Mouse (Mus musculus) hindbrain, embryonic 12.5 days (tissue): ENCODE results near the gene Acaca. TPM values are rescaled to one million over a fixed set of nuclear protein-coding genes. Genes with fewer than 3 reads are reported as not detected.

Experiments used
- ATAC-seq: fragments of 200-750 bp; cut with Nextera tagmentation; 2 replicates; pipeline ENCODE4 v1.8.0; 2017; ENCODE audit warnings: moderate TSS enrichment; ENCODE audit not compliant: low FRiP score
- H3K27ac ChIP-seq: fragments of 300-500 bp; sonication (generic); 2 replicates; pipeline ENCODE4 v1.5.1; 2016; ENCODE audit warnings: mild to moderate bottlenecking
- H3K27me3 ChIP-seq: fragments of 300-500 bp; sonication (generic); 2 replicates; pipeline ENCODE4 v1.6.1; 2016; ENCODE audit warnings: mild to moderate bottlenecking
- H3K36me3 ChIP-seq: fragments of 300-500 bp; sonication (generic); 2 replicates; pipeline ENCODE4 v1.6.1; 2016; ENCODE audit warnings: mild to moderate bottlenecking
- H3K4me1 ChIP-seq: fragments of 300-500 bp; sonication (generic); 2 replicates; pipeline ENCODE4 v1.6.1; 2016
- H3K4me2 ChIP-seq: fragments of 300-500 bp; sonication (generic); replicated peaks from 2 replicates; pipeline ENCODE4 v1.6.1; 2016; ENCODE audit warnings: mild to moderate bottlenecking
- H3K4me3 ChIP-seq: fragments of 300-500 bp; sonication (generic); 2 replicates; pipeline ENCODE4 v1.5.1; 2016; ENCODE audit warnings: mild to moderate bottlenecking
- H3K9ac ChIP-seq: fragments of 300-500 bp; sonication (generic); 2 replicates; pipeline ENCODE4 v1.6.1; 2016; ENCODE audit warnings: mild to moderate bottlenecking, moderate library complexity
- H3K9me3 ChIP-seq: fragments of 300-500 bp; sonication (generic); replicated peaks from 2 replicates; pipeline ENCODE4 v1.6.1; 2016; ENCODE audit warnings: mild to moderate bottlenecking
- WGBS: fragments of 180-500 bp; shearing (Covaris S2); methylation state at CpG from one replicate; pipeline ENCODE4 v1.1.7; 2016; 5-methylcytosine and 5-hydroxymethylcytosine counted together
- polyA plus RNA-seq: library from polyadenylated mRNA; unstranded; fragments of >200 nt; fragmentation: Nextera tagmentation; extraction: Ambion mirVana; gene quantifications from 2 replicates; pipeline ENCODE4 v1.2.1, GENCODE M21; 2016

Gene Acaca
- polyA plus RNA-seq, 1 experiment from 2014 or later: 31.6 TPM

GRCm38 (mm10) chr11:84268068-84268467 lies 138.6 kb downstream of the Acaca start:
- Histone ChIP-seq H3K9ac (no peak overlapping the region), H3K27me3 (no peaks in the 10 kb centered on the region), H3K4me3 (no peak overlapping the region), H3K9me3 (no peaks in the 10 kb centered on the region), H3K4me2 (no peak overlapping the region), H3K27ac (no peak overlapping the region), H3K36me3 (peaks cover 23% of the 10 kb centered on the region; the same call in 1 of the 2 replicates), H3K4me1 (peaks cover 23% of the 10 kb centered on the region)
- no peak for ATAC-seq

- Histone ChIP-seq H3K27me3 (no peaks in the 10 kb centered on the region), H3K9ac (no peak overlapping the region), H3K36me3 (0 out of 2 replicates have a peak, but pooled peaks cover 25% of the 10 kb centered on the region), H3K4me3 (no peak overlapping the region), H3K9me3 (no peaks in the 10 kb centered on the region), H3K4me2 (no peak overlapping the region), H3K27ac (peak overlapping the region; percentile 88), H3K4me1 (peaks cover 23% of the 10 kb centered on the region)
- no peak for ATAC-seq
- WGBS: 55% methylated on average over 3 of the region's 3 CpGs
Measured at GRCm38 (mm10) chr11:84270511-84270910, 141.0 kb downstream of the Acaca start.

- Histone ChIP-seq H3K36me3 (0 out of 2 replicates have a peak, but pooled peaks cover 22% of the 10 kb centered on the region), H3K9me3 (no peaks in the 10 kb centered on the region), H3K4me2 (no peak overlapping the region), H3K4me1 (peaks cover 29% of the 10 kb centered on the region), H3K27me3 (no peaks in the 10 kb centered on the region), H3K4me3 (no peak overlapping the region), H3K27ac (peak overlapping the region; percentile 88), H3K9ac (no peak overlapping the region)
- ATAC-seq: peak; percentile 71
- 29% methylated on average over 10 of the region's 10 CpGs for WGBS
Measured at GRCm38 (mm10) chr11:84271948-84272347, 142.5 kb downstream of the Acaca start.

GRCm38 (mm10) chr11:84272574-84272973 lies 143.1 kb downstream of the Acaca start:
- H3K27ac ChIP-seq: peak overlapping the region; percentile 88
- WGBS: 59% methylated on average over 3 of the region's 3 CpGs
- 0 out of 2 replicates have a peak, but pooled peaks cover 20% of the 10 kb centered on the region for H3K36me3 ChIP-seq
- H3K4me1 ChIP-seq: peaks cover 36% of the 10 kb centered on the region
- no peak for ATAC-seq
- H3K27me3 ChIP-seq: no peaks in the 10 kb centered on the region
- no peak overlapping the region for H3K4me3 ChIP-seq
- H3K4me2 ChIP-seq: no peak overlapping the region
- no peak overlapping the region for H3K9ac ChIP-seq
- H3K9me3 ChIP-seq: no peaks in the 10 kb centered on the region

GRCm38 (mm10) chr11:84276979-84277378 lies 147.5 kb downstream of the Acaca start:
- no peak for ATAC-seq
- Histone ChIP-seq H3K27ac (peak overlapping the region; percentile 68), H3K36me3 (0 out of 2 replicates have a peak, but pooled peaks cover 17% of the 10 kb centered on the region), H3K9ac (no peak overlapping the region), H3K9me3 (no peaks in the 10 kb centered on the region), H3K4me1 (peaks cover 22% of the 10 kb centered on the region), H3K4me3 (no peak overlapping the region), H3K4me2 (no peak overlapping the region), H3K27me3 (no peaks in the 10 kb centered on the region)
- WGBS: 31% methylated on average over 5 of the region's 5 CpGs

- no peak overlapping the region for H3K9ac ChIP-seq
- no peak overlapping the region for H3K4me2 ChIP-seq
- H3K9me3 ChIP-seq: no peaks in the 10 kb centered on the region
- no peaks in the 10 kb centered on the region for H3K27me3 ChIP-seq
- peaks cover 19% of the 10 kb centered on the region; the same call in 1 of the 2 replicates for H3K36me3 ChIP-seq
- H3K4me1 ChIP-seq: peaks cover 17% of the 10 kb centered on the region
- H3K4me3 ChIP-seq: no peak overlapping the region
- WGBS: 52% methylated on average over 5 of the region's 5 CpGs
- H3K27ac ChIP-seq: peak overlapping the region; percentile 8; the same call in 1 of the 2 replicates
- no peak for ATAC-seq
Measured at GRCm38 (mm10) chr11:84281280-84281679, 151.8 kb downstream of the Acaca start.

- Histone ChIP-seq H3K9ac (no peak overlapping the region), H3K9me3 (no peaks in the 10 kb centered on the region), H3K27me3 (no peaks in the 10 kb centered on the region), H3K27ac (peak overlapping the region; percentile 66; the same call in 1 of the 2 replicates), H3K4me1 (peaks cover 5% of the 10 kb centered on the region; the same call in 1 of the 2 replicates), H3K4me2 (no peak overlapping the region), H3K36me3 (peaks cover 14% of the 10 kb centered on the region; the same call in 1 of the 2 replicates), H3K4me3 (no peak overlapping the region)
- 0 out of 2 replicates have a peak, but pooled peaks have one; percentile 40 for ATAC-seq
- 63% methylated on average over 7 of the region's 7 CpGs for WGBS
Measured at GRCm38 (mm10) chr11:84282944-84283703, 153.7 kb downstream of the Acaca start.

GRCm38 (mm10) chr11:84290781-84291180 lies 161.3 kb downstream of the Acaca start:
- H3K27ac ChIP-seq: no peak overlapping the region
- no peak overlapping the region for H3K4me3 ChIP-seq
- H3K9ac ChIP-seq: no peak overlapping the region
- peaks cover 5% of the 10 kb centered on the region; the same call in 1 of the 2 replicates for H3K4me1 ChIP-seq
- 86% methylated on average over 3 of the region's 3 CpGs for WGBS
- no peaks in the 10 kb centered on the region for H3K36me3 ChIP-seq
- H3K4me2 ChIP-seq: no peak overlapping the region
- H3K9me3 ChIP-seq: no peaks in the 10 kb centered on the region
- ATAC-seq: no peak
- H3K27me3 ChIP-seq: no peaks in the 10 kb centered on the region

- peaks cover 5% of the 10 kb centered on the region; the same call in 1 of the 2 replicates for H3K4me1 ChIP-seq
- no peak overlapping the region for H3K4me3 ChIP-seq
- no peak overlapping the region for H3K27ac ChIP-seq
- no peak for ATAC-seq
- no peak overlapping the region for H3K4me2 ChIP-seq
- no peak overlapping the region for H3K9ac ChIP-seq
- H3K36me3 ChIP-seq: no peaks in the 10 kb centered on the region
- WGBS: 74% methylated on average over 3 of the region's 3 CpGs
- H3K27me3 ChIP-seq: no peaks in the 10 kb centered on the region
- H3K9me3 ChIP-seq: no peaks in the 10 kb centered on the region
Measured at GRCm38 (mm10) chr11:84292532-84292931, 163.1 kb downstream of the Acaca start.

GRCm38 (mm10) chr11:84293288-84293687 lies 163.8 kb downstream of the Acaca start:
- Histone ChIP-seq H3K27ac (0 out of 2 replicates have a peak overlapping the region, but pooled peaks have one; percentile 48), H3K4me3 (no peak overlapping the region), H3K9me3 (no peaks in the 10 kb centered on the region), H3K9ac (no peak overlapping the region), H3K27me3 (no peaks in the 10 kb centered on the region), H3K4me2 (no peak overlapping the region), H3K4me1 (peaks cover 5% of the 10 kb centered on the region; the same call in 1 of the 2 replicates), H3K36me3 (no peaks in the 10 kb centered on the region)
- whole genome bisulfite sequencing: 64% methylated on average over 3 of the region's 3 CpGs
- ATAC-seq: peak; percentile 73; the same call in 1 of the 2 replicates

GRCm38 (mm10) chr11:84296337-84296736 lies 166.9 kb downstream of the Acaca start:
- H3K9me3 ChIP-seq: no peaks in the 10 kb centered on the region
- H3K36me3 ChIP-seq: 0 out of 2 replicates have a peak, but pooled peaks cover 7% of the 10 kb centered on the region
- H3K4me2 ChIP-seq: no peak overlapping the region
- no peak overlapping the region for H3K9ac ChIP-seq
- H3K4me1 ChIP-seq: peaks cover 2% of the 10 kb centered on the region; the same call in 1 of the 2 replicates
- no peak for ATAC-seq
- H3K4me3 ChIP-seq: no peak overlapping the region
- WGBS: 87% methylated on average over 2 of the region's 2 CpGs
- H3K27me3 ChIP-seq: no peaks in the 10 kb centered on the region
- no peak overlapping the region for H3K27ac ChIP-seq

- no peak for ATAC-seq
- Histone ChIP-seq H3K27me3 (no peaks in the 10 kb centered on the region), H3K4me2 (no peak overlapping the region), H3K36me3 (peaks cover 15% of the 10 kb centered on the region), H3K9ac (no peak overlapping the region), H3K4me1 (no peaks in the 10 kb centered on the region), H3K27ac (no peak overlapping the region), H3K9me3 (no peaks in the 10 kb centered on the region), H3K4me3 (no peak overlapping the region)
- WGBS: 91% methylated on average over 1 of the region's 1 CpGs
Measured at GRCm38 (mm10) chr11:84305474-84305873, 176.0 kb downstream of the Acaca start.
